Mouse (Mus musculus) MEL (cell line): Measurements from ENCODE around the gene Ltc4s. TPM values are rescaled to one million over a fixed set of nuclear protein-coding genes. Genes with fewer than 3 reads are reported as not detected.

Experiments
- DNase-seq: peaks from one replicate; pipeline ENCODE4 v3.0.0; 2011; ENCODE audit warnings: low read depth, low spot score
- H3K27ac ChIP-seq: 2 replicates; pipeline ENCODE4 v1.5.1; 2012; ENCODE audit warnings: low read depth, mild to moderate bottlenecking, control low read depth, low read length, moderate library complexity; ENCODE audit not compliant: control insufficient read depth
- H3K27me3 ChIP-seq, 2 experiments: fragments of 150-350 bp in 1 of 2; sonication (generic) in 1 of 2; 2 replicates each; pipeline ENCODE4 v1.6.1; 2012; ENCODE audit warnings: low read length in 2 of 2, mild to moderate bottlenecking in 2 of 2, improper control_type of control experiment in 1 of 2, moderate library complexity in 1 of 2; ENCODE audit not compliant: insufficient read depth in 2 of 2, control insufficient read depth in 1 of 2
- H3K36me3 ChIP-seq, 2 experiments: 2 replicates each; pipeline ENCODE4 v1.6.1; 2012 to 2014; ENCODE audit warnings: low read length in 2 of 2, improper control_type of control experiment in 1 of 2, inconsistent platforms in 1 of 2, mild to moderate bottlenecking in 1 of 2; ENCODE audit not compliant: insufficient read depth in 2 of 2, control insufficient read depth in 1 of 2
- H3K4me1 ChIP-seq, 2 experiments: fragments of 150-350 bp in 1 of 2; sonication (generic) in 1 of 2; 2 replicates each; pipeline ENCODE4 v1.6.1; 2012; ENCODE audit warnings: low read length in 2 of 2, improper control_type of control experiment in 1 of 2, mild to moderate bottlenecking in 1 of 2; ENCODE audit not compliant: insufficient read depth in 2 of 2, control insufficient read depth in 1 of 2
- H3K4me3 ChIP-seq, 2 experiments: fragments of 150-350 bp in 1 of 2; sonication (generic) in 1 of 2; 2 replicates each; pipeline ENCODE4 v1.5.1; 2012; ENCODE audit warnings: low read depth in 2 of 2, low read length in 2 of 2, mild to moderate bottlenecking in 2 of 2, moderate library complexity in 2 of 2, control low read depth in 1 of 2, improper control_type of control experiment in 1 of 2; ENCODE audit not compliant: control insufficient read depth in 1 of 2, insufficient read depth in 1 of 2
- H3K79me2 ChIP-seq: 2 replicates; pipeline ENCODE4 v1.6.1; 2012; ENCODE audit warnings: mild to moderate bottlenecking, low read length, moderate library complexity; ENCODE audit not compliant: control insufficient read depth, poor library complexity, insufficient read depth
- H3K9ac ChIP-seq: 2 replicates; pipeline ENCODE4 v1.6.1; 2012; ENCODE audit warnings: low read depth, mild to moderate bottlenecking, control low read depth, low read length, moderate library complexity; ENCODE audit not compliant: control insufficient read depth, poor library complexity, severe bottlenecking
- H3K9me3 ChIP-seq: fragments of 150-350 bp; sonication (generic); replicated peaks from 2 replicates; pipeline ENCODE4 v1.6.1; 2012; ENCODE audit warnings: mild to moderate bottlenecking, low read length, improper control_type of control experiment, moderate library complexity; ENCODE audit not compliant: insufficient read depth
- CHD1 ChIP-seq: IDR thresholded peaks from 2 replicates; pipeline ENCODE4 v1.6.1; 2012; ENCODE audit warnings: low read depth, mild to moderate bottlenecking, inconsistent platforms, low read length, improper control_type of control experiment
- CHD2 ChIP-seq: IDR thresholded peaks from 2 replicates; pipeline ENCODE4 v1.6.1; 2011; ENCODE audit warnings: low read length, improper control_type of control experiment
- CTCF ChIP-seq, 3 experiments: IDR thresholded peaks in 2 of 3; conservative IDR thresholded peaks in 1 of 3; 2 replicates each; pipeline ENCODE4 v1.5.1; 2011 to 2012; ENCODE audit warnings: low read length in 3 of 3, low read depth in 2 of 3, mild to moderate bottlenecking in 2 of 3, improper control_type of control experiment in 1 of 3, inconsistent platforms in 1 of 3, mixed read lengths in 1 of 3, moderate library complexity in 1 of 3; ENCODE audit not compliant: control insufficient read depth in 1 of 3, insufficient read depth in 1 of 3, poor library complexity in 1 of 3, severe bottlenecking in 1 of 3
- ELF1 ChIP-seq: IDR thresholded peaks from 2 replicates; pipeline ENCODE4 v1.6.1; 2014; ENCODE audit warnings: low read depth, mild to moderate bottlenecking, inconsistent platforms, low read length, improper control_type of control experiment, moderate library complexity
- ETS1 ChIP-seq: IDR thresholded peaks from 2 replicates; pipeline ENCODE4 v1.6.1; 2012; ENCODE audit warnings: low read depth, mild to moderate bottlenecking, inconsistent platforms, low read length, improper control_type of control experiment, moderate library complexity
- GABPA ChIP-seq: IDR thresholded peaks from 2 replicates; pipeline ENCODE4 v1.6.1; 2012; ENCODE audit warnings: low read depth, mild to moderate bottlenecking, inconsistent platforms, low read length, improper control_type of control experiment, moderate library complexity
- GATA1 ChIP-seq: IDR thresholded peaks from 2 replicates; pipeline ENCODE4 v1.6.1; 2011; ENCODE audit warnings: low read depth, low read length, improper control_type of control experiment
- HCFC1 ChIP-seq: IDR thresholded peaks from 2 replicates; pipeline ENCODE4 v1.6.1; 2012; ENCODE audit warnings: low read depth, mild to moderate bottlenecking, inconsistent platforms, low read length, improper control_type of control experiment, moderate library complexity
- MAZ ChIP-seq: IDR thresholded peaks from 2 replicates; pipeline ENCODE4 v1.6.1; 2012; ENCODE audit warnings: low read depth, mild to moderate bottlenecking, inconsistent platforms, low read length, improper control_type of control experiment
- MEF2A ChIP-seq: IDR thresholded peaks from 2 replicates; pipeline ENCODE4 v1.6.1; 2014; ENCODE audit warnings: low read depth, mild to moderate bottlenecking, inconsistent platforms, low read length, improper control_type of control experiment; ENCODE audit not compliant: poor library complexity, insufficient replicate concordance, severe bottlenecking; ENCODE audit errors: extremely low read depth
- MXI1 ChIP-seq: IDR thresholded peaks from 2 replicates; pipeline ENCODE4 v1.6.1; 2011; ENCODE audit warnings: mild to moderate bottlenecking, low read depth, low read length, improper control_type of control experiment
- MYB ChIP-seq: IDR thresholded peaks from 2 replicates; pipeline ENCODE4 v1.6.1; 2011; ENCODE audit warnings: mild to moderate bottlenecking, low read depth, low read length, improper control_type of control experiment
- POLR2A ChIP-seq, 2 experiments: IDR thresholded peaks; 2 replicates each; pipeline ENCODE4 v1.6.1; 2011 to 2012; ENCODE audit warnings: low read length in 2 of 2, mild to moderate bottlenecking in 2 of 2, control low read depth in 1 of 2, improper control_type of control experiment in 1 of 2, low read depth in 1 of 2, moderate library complexity in 1 of 2; ENCODE audit not compliant: control insufficient read depth in 1 of 2, insufficient read depth in 1 of 2, poor library complexity in 1 of 2
- POLR2AphosphoS2 ChIP-seq: IDR thresholded peaks from 2 replicates; pipeline ENCODE4 v1.6.1; 2011; ENCODE audit warnings: low read length, improper control_type of control experiment
- POLR2AphosphoS5 ChIP-seq: IDR thresholded peaks from 2 replicates; pipeline ENCODE4 v1.6.1; 2012; ENCODE audit warnings: low read depth, borderline replicate concordance, mild to moderate bottlenecking, inconsistent platforms, low read length, moderate library complexity, mixed read lengths
- RAD21 ChIP-seq: IDR thresholded peaks from 2 replicates; pipeline ENCODE4 v1.6.1; 2011; ENCODE audit warnings: mild to moderate bottlenecking, low read depth, low read length, improper control_type of control experiment
- SIN3A ChIP-seq: IDR thresholded peaks from 2 replicates; pipeline ENCODE4 v1.6.1; 2012; ENCODE audit warnings: low read length, improper control_type of control experiment, inconsistent platforms
- SMC3 ChIP-seq: IDR thresholded peaks from 2 replicates; pipeline ENCODE4 v1.6.1; 2011; ENCODE audit warnings: low read depth, low read length, improper control_type of control experiment
- TBP ChIP-seq: IDR thresholded peaks from 2 replicates; pipeline ENCODE4 v1.8.0; 2011; ENCODE audit warnings: low read depth, low read length, improper control_type of control experiment
- TCF12 ChIP-seq: IDR thresholded peaks from 2 replicates; pipeline ENCODE4 v1.6.1; 2014; ENCODE audit warnings: low read depth, mild to moderate bottlenecking, inconsistent platforms, low read length, improper control_type of control experiment, moderate library complexity
- USF2 ChIP-seq, 2 experiments: IDR thresholded peaks; 2 replicates each; pipeline ENCODE4 v1.6.1; 2011 to 2012; ENCODE audit warnings: improper control_type of control experiment in 2 of 2, low read length in 2 of 2, borderline replicate concordance in 1 of 2, inconsistent platforms in 1 of 2, low read depth in 1 of 2, mild to moderate bottlenecking in 1 of 2; ENCODE audit not compliant: insufficient read depth in 1 of 2
- ZC3H11A ChIP-seq: IDR thresholded peaks from 2 replicates; pipeline ENCODE4 v1.6.1; 2012; ENCODE audit warnings: low read depth, mild to moderate bottlenecking, inconsistent platforms, low read length, improper control_type of control experiment
- ZKSCAN1 ChIP-seq: IDR thresholded peaks from 2 replicates; pipeline ENCODE4 v1.6.1; 2012; ENCODE audit warnings: low read depth, mild to moderate bottlenecking, inconsistent platforms, low read length, improper control_type of control experiment, moderate library complexity
- ZMIZ1 ChIP-seq: IDR thresholded peaks from 2 replicates; pipeline ENCODE4 v1.6.1; 2012; ENCODE audit warnings: low read depth, mild to moderate bottlenecking, inconsistent platforms, low read length, improper control_type of control experiment, moderate library complexity
- ZNF384 ChIP-seq: IDR thresholded peaks from 2 replicates; pipeline ENCODE4 v1.6.1; 2012; ENCODE audit warnings: low read depth, mild to moderate bottlenecking, inconsistent platforms, low read length, improper control_type of control experiment
- polyA plus RNA-seq, 2 experiments: library from polyadenylated mRNA; stranded (reverse) in 1 of 2; unstranded in 1 of 2; fragments of >175 nt in 1 of 2; fragments of >200 nt in 1 of 2; gene quantifications; 2 replicates each; pipeline versions ENCODE4 v1.2.1 to v1.2.4; 2012; ENCODE audit warnings: low replicate concordance in 2 of 2, low read depth in 1 of 2; ENCODE audit not compliant: insufficient read length in 2 of 2, insufficient read depth in 1 of 2, missing spikeins in 1 of 2
- total RNA-seq: library from RNA; depleted of rRNA; stranded (reverse); fragments of 300-350 nt; gene quantifications from 2 replicates; pipeline ENCODE4 v1.2.3, GENCODE M21; 2012

The Ltc4s gene
- total and polyA plus RNA-seq, 3 experiments = 3.1 to 3.4 TPM; not detected in 1

- Histone ChIP-seq H3K36me3 (peaks cover 2 to 5% of the 10 kb centered on the region in 2 experiments; a peak in 1 of 4 replicates), H3K27ac (no peak overlapping the region), H3K9me3 (no peaks in the 10 kb centered on the region), H3K27me3 (no peaks in the 10 kb centered on the region), H3K79me2 (no peaks in the 10 kb centered on the region), H3K4me1 (peaks cover 2 to 11% of the 10 kb centered on the region in 2 experiments; a peak in 3 of 4 replicates), H3K4me3 (no peak overlapping the region), H3K9ac (no peak overlapping the region)
- peak; percentile 86 for DNase-seq
- TF ChIP-seq MYB (no peak), SMC3 (peak; percentile 84), GABPA (no peak), GATA1 (no peak), MEF2A (no peak), ETS1 (no peak), ELF1 (no peak), RAD21 (peak; percentile 69), ZC3H11A (peak; percentile 60), SIN3A (peak; percentile 38; the same call in 1 of the 2 replicates), ZNF384 (peak; percentile 39; the same call in 1 of the 2 replicates), ZKSCAN1 (no peak), CTCF (IDR thresholded peaks at IDR 0.05 in 2 of 3, conservative IDR thresholded peaks at IDR 0.05 in 1 of 3; ENCODE audit: control insufficient read depth in 1 of 3, insufficient read depth in 1 of 3, low read depth in 2 of 3, low read length in 3 of 3, poor library complexity in 1 of 3, severe bottlenecking in 1 of 3) (peak; percentile 53 to 83 (median 75))
These were observed 7.0 kb downstream of the Ltc4s start for GRCm38 (mm10) chr11:50231411-50231810.

GRCm38 (mm10) chr11:50230481-50231304 lies 7.7 kb downstream of the Ltc4s start:
- Histone ChIP-seq H3K27me3 (no peaks in the 10 kb centered on the region), H3K4me3 (no peak overlapping the region), H3K4me1 (peaks cover 3 to 14% of the 10 kb centered on the region in 2 experiments; a peak in 3 of 4 replicates), H3K36me3 (peaks cover 2 to 5% of the 10 kb centered on the region in 2 experiments; a peak in 1 of 4 replicates), H3K9me3 (no peaks in the 10 kb centered on the region), H3K27ac (no peak overlapping the region), H3K9ac (no peak overlapping the region), H3K79me2 (peaks cover 3% of the 10 kb centered on the region)
- DNase-seq = no peak
- no peak for TF ChIP-seq ETS1
- TF ChIP-seq POLR2A (IDR thresholded peaks at IDR 0.05; ENCODE audit: control insufficient read depth in 1 of 2, insufficient read depth in 1 of 2, low read depth in 1 of 2, low read length in 2 of 2, poor library complexity in 1 of 2) = no peak
- TF ChIP-seq HCFC1 = no peak
- TF ChIP-seq POLR2AphosphoS5 = no peak
- no peak for TF ChIP-seq ELF1
- TF ChIP-seq MXI1 = no peak
- TF ChIP-seq CHD1 = no peak
- no peak for TF ChIP-seq SMC3
- no peak for TF ChIP-seq TBP
- TF ChIP-seq MAZ = no peak
- no peak for TF ChIP-seq RAD21
- no peak for TF ChIP-seq MEF2A
- TF ChIP-seq CHD2 = no peak
- no peak for TF ChIP-seq POLR2AphosphoS2
- no peak for TF ChIP-seq TCF12
- TF ChIP-seq USF2 (IDR thresholded peaks at IDR 0.05; ENCODE audit: borderline replicate concordance in 1 of 2, insufficient read depth in 1 of 2, low read depth in 1 of 2, low read length in 2 of 2) = no peak
- TF ChIP-seq CTCF (IDR thresholded peaks at IDR 0.05 in 2 of 3, conservative IDR thresholded peaks at IDR 0.05 in 1 of 3; ENCODE audit: control insufficient read depth in 1 of 3, insufficient read depth in 1 of 3, low read depth in 2 of 3, low read length in 3 of 3, poor library complexity in 1 of 3, severe bottlenecking in 1 of 3) = no peak
- no peak for TF ChIP-seq ZMIZ1
